Mouse (Mus musculus): Measurements from ENCODE around the gene Cd52. TPM values are rescaled to one million over a fixed set of nuclear protein-coding genes. Genes with fewer than 3 reads are reported as not detected.
A peak's percentile ranks its signal among the peaks of the same experiment; 100 is the strongest.

Cd52 gene
- polyA plus RNA-seq, 1 experiment from 2014 or later, result 4.5 TPM

DNA sequence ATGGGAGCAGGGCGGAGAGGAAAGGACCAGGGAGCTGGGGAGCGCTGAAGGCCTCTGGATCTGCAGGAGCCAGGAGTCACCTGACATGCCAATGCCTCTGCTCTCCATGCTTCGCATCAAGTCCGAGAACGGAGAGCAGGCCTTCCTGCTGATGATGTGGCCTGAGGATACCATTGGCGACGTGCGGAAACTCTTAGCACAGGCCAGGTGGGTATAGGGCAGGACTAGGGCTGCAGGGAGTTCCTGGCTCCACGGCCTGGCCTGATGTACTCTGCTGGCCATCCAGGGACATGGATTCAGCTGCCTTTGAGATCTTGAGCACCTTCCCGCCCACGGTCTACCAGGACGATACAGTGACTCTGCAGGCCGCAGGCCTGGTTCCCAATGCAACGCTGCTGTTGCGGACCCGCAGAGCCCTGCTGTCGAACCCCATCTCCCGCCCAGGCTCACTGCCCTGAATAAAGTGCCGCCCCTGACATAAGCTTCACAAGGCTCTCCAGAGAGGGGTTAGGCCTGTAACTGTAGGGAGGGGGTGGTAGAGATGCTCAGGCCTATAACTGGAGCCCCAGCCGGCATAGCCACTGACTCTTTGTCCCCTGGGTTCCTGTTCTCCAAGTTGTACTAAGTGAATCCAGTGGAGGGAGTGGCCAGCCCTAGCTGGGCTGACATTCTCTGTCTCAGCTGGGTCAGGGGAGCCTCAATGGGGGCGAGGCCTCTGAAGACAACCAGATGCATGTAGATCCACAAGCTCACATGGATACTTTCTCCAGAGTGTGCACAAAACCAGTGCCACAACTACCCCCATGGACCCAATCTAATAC is 31.6 kb upstream of the Cd52 start:
- H3K36me3 ChIP-seq (replicated peaks), result peaks cover 35% of the 10 kb centered on the region
- no peak for DNase-seq (ENCODE audit: low spot score)
- peaks cover 66% of the 10 kb centered on the region for H3K4me1 ChIP-seq
- H3K9me3 ChIP-seq, result no peaks in the 10 kb centered on the region
- 0 out of 2 replicates have a peak overlapping the region, but pooled peaks have one; percentile 1 for H3K27ac ChIP-seq (replicated peaks)
- peak overlapping the region; percentile 92; the same call in 1 of the 2 replicates for H3K4me3 ChIP-seq
- 0 out of 2 replicates have a peak, but pooled peaks cover 4% of the 10 kb centered on the region for H3K27me3 ChIP-seq (replicated peaks; ENCODE audit: low read depth, poor library complexity, severe bottlenecking)
- 86% methylated on average over 21 of the region's 21 CpGs for WGBS

DNA sequence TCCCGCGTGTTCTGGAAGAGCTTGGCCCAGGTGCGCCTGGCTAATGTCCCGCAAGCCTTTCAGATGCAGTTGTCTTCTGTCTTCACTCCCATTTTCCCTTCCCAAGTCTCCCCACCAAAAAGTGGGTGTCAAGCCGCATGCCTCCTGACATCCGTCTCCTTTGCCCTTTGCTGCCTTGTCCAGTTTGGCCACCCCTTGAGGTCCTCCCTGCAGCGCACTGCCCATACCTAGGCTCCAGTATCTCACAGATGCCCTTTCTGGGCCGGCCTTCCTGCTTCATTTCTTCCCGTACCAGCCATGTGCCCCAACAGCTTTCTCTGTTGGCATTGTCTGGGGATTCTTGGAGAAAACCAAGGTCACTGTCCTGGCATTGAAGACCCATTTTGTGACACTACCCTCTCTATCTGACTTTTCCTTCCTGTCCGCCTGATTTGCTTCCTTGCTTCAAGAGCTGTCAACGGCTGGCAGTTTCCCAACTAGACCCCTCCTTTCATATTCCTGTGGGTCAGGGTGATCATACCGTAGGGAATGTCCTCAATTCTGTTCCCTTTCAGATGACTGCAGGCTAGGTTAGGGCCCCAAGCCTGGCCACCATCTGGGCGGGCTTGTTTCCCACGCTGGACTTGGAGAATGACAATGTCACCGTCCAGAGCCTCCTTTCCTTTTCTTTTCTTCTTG is 30.6 kb upstream of the Cd52 start:
- Histone ChIP-seq H3K36me3 (replicated peaks) (peaks cover 26% of the 10 kb centered on the region), H3K27me3 (replicated peaks; ENCODE audit: low read depth, poor library complexity, severe bottlenecking) (0 out of 2 replicates have a peak, but pooled peaks cover 4% of the 10 kb centered on the region), H3K27ac (replicated peaks) (no peak overlapping the region), H3K4me3 (no peak overlapping the region), H3K9me3 (no peaks in the 10 kb centered on the region), H3K4me1 (peaks cover 73% of the 10 kb centered on the region)
- DNase-seq (ENCODE audit: low spot score), result no peak
- WGBS, result 91% methylated on average over 15 of the region's 15 CpGs

DNA sequence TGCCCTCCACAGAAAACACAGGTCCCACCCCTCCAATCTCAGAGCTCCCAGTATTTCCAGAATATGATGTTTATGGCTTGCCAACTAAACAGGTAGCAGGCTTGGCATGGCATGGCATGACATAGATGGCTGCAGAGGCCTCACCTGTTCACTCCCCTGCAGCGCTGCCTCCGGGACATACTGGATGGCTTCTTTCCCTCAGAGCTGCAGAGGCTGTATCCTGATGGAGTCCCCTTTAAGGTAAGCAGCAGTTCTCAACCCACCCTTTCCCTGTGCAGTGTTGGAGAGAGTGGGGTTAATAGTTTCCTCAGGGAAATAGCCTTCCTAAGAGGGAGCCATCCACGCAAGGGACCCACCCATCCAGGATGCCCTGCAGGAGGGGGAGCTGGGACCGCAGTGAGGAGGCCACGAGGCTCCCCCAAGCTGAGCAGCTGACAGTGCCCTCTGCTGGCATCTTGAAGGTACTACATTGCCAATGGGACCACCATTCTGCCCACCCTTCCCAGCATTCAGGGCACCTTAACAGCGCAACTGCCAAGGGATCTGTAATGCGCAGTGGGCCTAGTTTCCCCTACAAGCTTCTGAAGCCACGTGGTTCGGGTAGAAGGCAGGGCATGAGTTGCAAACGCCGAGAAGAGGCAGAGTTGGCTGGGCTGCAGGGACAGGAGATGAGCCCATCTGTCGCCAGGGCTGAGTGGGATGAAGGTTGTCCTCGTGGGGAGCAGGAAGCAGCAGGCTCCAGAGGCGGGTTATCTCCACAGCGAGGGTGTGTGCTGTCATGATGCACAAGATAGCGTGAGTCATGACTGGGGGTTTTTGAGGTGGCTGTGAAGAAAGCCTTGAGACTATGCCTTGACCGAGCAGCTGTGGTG is 29.0 kb upstream of the Cd52 start:
- H3K4me3 ChIP-seq, result peak overlapping the region; percentile 16; the same call in 1 of the 2 replicates
- 0 out of 2 replicates have a peak, but pooled peaks cover 4% of the 10 kb centered on the region for H3K27me3 ChIP-seq (replicated peaks; ENCODE audit: low read depth, poor library complexity, severe bottlenecking)
- no peaks in the 10 kb centered on the region for H3K9me3 ChIP-seq
- 28% methylated on average over 17 of the region's 17 CpGs for WGBS
- H3K27ac ChIP-seq (replicated peaks), result peak overlapping the region; percentile 15; the same call in 1 of the 2 replicates
- peaks cover 22% of the 10 kb centered on the region for H3K36me3 ChIP-seq (replicated peaks)
- peak; percentile 71 for DNase-seq (ENCODE audit: low spot score)
- peaks cover 75% of the 10 kb centered on the region for H3K4me1 ChIP-seq

DNA sequence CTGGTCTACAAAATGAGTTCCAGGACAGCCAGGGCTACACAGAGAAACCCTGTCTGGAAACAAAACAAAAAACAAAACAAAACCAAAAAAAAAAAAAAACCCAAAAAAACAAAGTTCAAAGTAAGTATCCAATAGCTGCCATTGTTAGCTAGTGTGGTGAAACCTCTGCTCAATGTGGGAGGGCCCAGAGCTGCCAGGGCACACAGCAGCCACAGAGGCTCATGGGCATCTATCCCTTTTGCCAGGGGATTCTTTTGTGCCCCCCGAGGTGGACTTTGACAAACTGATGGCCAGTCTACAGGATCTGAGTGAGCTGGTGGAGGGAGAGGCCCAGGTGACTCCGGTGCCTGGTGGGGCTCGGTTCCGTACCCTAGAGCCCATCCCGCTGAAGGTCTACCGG is 28.3 kb upstream of the Cd52 start:
- Histone ChIP-seq H3K9me3 (no peaks in the 10 kb centered on the region), H3K36me3 (replicated peaks) (peaks cover 22% of the 10 kb centered on the region), H3K4me3 (no peak overlapping the region), H3K27ac (replicated peaks) (no peak overlapping the region), H3K27me3 (replicated peaks; ENCODE audit: low read depth, poor library complexity, severe bottlenecking) (0 out of 2 replicates have a peak, but pooled peaks cover 4% of the 10 kb centered on the region), H3K4me1 (peaks cover 75% of the 10 kb centered on the region)
- DNase-seq (ENCODE audit: low spot score), result no peak
- 95% methylated on average over 6 of the region's 6 CpGs for WGBS

DNA sequence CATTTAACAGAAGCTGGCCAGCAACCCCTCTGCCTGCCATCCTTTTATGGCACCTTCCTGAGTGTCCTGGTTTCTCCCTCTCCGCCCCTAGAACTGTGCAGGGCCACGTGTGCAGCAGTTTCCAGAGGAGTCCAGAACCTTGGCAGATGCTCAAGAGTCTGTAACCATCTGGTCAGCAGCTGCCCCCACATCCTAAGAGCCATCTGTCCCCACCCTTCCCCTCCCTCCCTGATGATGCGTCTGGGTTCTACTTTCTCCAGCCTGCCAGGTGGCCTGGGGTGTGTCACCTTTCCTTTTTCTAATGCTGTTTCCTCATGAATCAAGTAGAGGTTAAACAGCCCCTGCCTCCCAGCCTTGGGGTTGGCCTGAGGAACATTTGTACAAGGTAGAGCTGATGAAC is 27.4 kb upstream of the Cd52 start:
- DNase-seq (ENCODE audit: low spot score), result no peak
- whole genome bisulfite sequencing, result 56% methylated on average over 3 of the region's 3 CpGs
- H3K27me3 ChIP-seq (replicated peaks; ENCODE audit: low read depth, poor library complexity, severe bottlenecking), result 0 out of 2 replicates have a peak, but pooled peaks cover 4% of the 10 kb centered on the region
- no peak overlapping the region for H3K27ac ChIP-seq (replicated peaks)
- H3K4me3 ChIP-seq, result no peak overlapping the region
- no peaks in the 10 kb centered on the region for H3K9me3 ChIP-seq
- H3K4me1 ChIP-seq, result peaks cover 70% of the 10 kb centered on the region
- H3K36me3 ChIP-seq (replicated peaks), result peaks cover 21% of the 10 kb centered on the region

DNA sequence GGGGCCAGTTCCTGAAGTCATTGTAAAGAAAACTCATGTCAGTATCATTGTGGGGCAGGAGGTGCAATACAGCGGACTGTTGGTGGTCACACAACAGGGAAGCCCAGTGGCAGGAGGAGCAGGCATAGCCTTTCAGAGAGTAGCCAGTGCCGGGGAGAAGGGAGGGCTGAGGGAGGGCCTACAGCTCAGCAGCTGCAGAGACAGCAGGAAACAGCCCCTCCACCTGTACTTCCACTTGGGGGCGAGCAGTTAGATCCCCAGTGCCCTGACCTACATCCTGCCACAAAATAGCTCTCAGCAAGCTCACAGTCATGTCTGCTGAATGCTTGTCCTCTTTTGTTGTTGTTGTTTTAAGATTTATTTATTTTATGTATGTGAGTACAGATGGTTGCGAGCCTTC is 26.7 kb upstream of the Cd52 start:
- H3K27ac ChIP-seq (replicated peaks), result no peak overlapping the region
- H3K27me3 ChIP-seq (replicated peaks; ENCODE audit: low read depth, poor library complexity, severe bottlenecking), result 0 out of 2 replicates have a peak, but pooled peaks cover 4% of the 10 kb centered on the region
- H3K4me1 ChIP-seq, result peaks cover 63% of the 10 kb centered on the region
- WGBS, result 52% methylated on average over 4 of the region's 4 CpGs
- peaks cover 14% of the 10 kb centered on the region; the same call in 1 of the 2 replicates for H3K36me3 ChIP-seq (replicated peaks)
- no peak for DNase-seq (ENCODE audit: low spot score)
- no peak overlapping the region for H3K4me3 ChIP-seq
- no peaks in the 10 kb centered on the region for H3K9me3 ChIP-seq

DNA sequence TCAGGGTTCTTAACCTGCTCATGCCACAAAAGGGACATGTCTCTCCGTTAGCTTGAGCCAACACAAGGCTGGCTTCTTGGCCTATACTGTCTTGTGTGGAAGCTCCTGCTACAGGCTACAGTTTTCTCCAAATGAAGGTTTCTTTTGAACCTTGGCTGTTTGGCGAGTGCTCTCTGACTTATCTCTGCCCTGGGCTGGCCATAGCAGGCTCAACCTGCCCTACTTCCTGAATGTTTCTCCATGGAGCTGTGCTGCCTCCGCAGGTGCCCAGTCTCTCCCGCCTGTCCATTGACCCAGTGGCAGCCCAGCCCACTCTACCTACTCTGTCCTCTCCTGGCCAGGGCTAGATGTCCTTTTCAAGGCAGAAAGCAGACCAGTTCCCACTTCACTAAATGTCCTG is 26.0 kb upstream of the Cd52 start:
- no peak for DNase-seq (ENCODE audit: low spot score)
- 84% methylated on average over 4 of the region's 4 CpGs for WGBS
- no peak overlapping the region for H3K27ac ChIP-seq (replicated peaks)
- H3K36me3 ChIP-seq (replicated peaks), result peaks cover 8% of the 10 kb centered on the region; the same call in 1 of the 2 replicates
- no peak overlapping the region for H3K4me3 ChIP-seq
- H3K27me3 ChIP-seq (replicated peaks; ENCODE audit: low read depth, poor library complexity, severe bottlenecking), result 0 out of 2 replicates have a peak, but pooled peaks cover 4% of the 10 kb centered on the region
- peaks cover 61% of the 10 kb centered on the region for H3K4me1 ChIP-seq
- H3K9me3 ChIP-seq, result no peaks in the 10 kb centered on the region

DNA sequence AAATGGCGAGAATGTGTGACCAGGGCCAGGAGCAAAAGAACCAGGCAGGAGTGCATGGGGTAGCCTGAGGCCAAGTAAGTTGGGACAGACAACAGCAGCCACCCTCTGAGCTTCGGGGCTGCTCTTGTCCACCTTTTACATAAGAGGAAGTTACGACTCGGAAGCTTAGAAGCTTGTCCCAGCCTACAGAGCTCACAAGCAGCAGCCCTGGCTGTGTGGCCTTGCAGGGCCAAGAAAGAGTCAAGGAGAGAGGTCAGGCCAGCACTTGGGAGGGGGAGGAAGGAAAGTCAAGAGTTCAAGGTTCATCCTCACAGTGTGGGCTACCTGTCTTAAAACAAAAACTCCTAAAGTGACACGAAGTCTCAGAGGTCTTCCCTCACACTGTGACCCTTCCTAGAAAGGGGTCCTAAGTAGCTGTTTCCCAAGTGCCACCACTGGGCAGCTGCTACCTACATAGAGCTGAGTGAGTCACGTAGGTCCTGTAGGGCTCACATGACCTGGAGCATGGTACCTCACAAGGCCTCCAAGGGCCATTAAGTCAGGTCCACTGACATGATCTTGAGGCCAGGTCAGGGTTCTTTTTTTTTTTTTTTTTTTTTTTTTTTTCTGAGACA is 25.4 kb upstream of the Cd52 start:
- 74% methylated on average over 6 of the region's 6 CpGs for WGBS
- Histone ChIP-seq H3K4me3 (no peak overlapping the region), H3K4me1 (peaks cover 67% of the 10 kb centered on the region), H3K9me3 (no peaks in the 10 kb centered on the region), H3K36me3 (replicated peaks) (peaks cover 2% of the 10 kb centered on the region; the same call in 1 of the 2 replicates), H3K27me3 (replicated peaks; ENCODE audit: low read depth, poor library complexity, severe bottlenecking) (0 out of 2 replicates have a peak, but pooled peaks cover 4% of the 10 kb centered on the region), H3K27ac (replicated peaks) (0 out of 2 replicates have a peak overlapping the region, but pooled peaks have one; percentile 51)
- DNase-seq (ENCODE audit: low spot score), result no peak

DNA sequence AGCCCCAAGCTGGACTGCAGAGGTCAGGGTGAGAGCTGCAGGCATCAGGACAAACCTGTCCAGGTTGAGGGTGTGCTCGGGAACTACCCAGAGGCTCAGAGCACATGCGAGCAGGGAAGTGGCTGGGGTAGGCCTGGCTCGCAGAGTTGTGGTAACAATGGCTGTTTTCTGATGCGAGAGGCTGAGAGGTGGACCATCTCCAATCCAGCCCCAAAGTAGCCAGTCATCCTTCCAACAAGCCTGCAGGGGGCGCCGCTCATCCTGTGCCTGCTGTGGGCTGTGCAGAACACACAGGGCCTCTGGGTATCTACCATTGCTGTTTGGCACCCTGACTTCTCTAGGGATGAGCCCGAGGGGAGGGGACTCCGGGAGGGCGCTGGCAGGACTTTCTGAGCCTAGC is 24.8 kb upstream of the Cd52 start:
- Histone ChIP-seq H3K4me3 (no peak overlapping the region), H3K4me1 (peaks cover 62% of the 10 kb centered on the region), H3K27me3 (replicated peaks; ENCODE audit: low read depth, poor library complexity, severe bottlenecking) (no peaks in the 10 kb centered on the region), H3K36me3 (replicated peaks) (no peaks in the 10 kb centered on the region), H3K9me3 (no peaks in the 10 kb centered on the region), H3K27ac (replicated peaks) (peak overlapping the region; percentile 51; the same call in 1 of the 2 replicates)
- WGBS, result 66% methylated on average over 9 of the region's 9 CpGs
- peak; percentile 55 for DNase-seq (ENCODE audit: low spot score)

DNA sequence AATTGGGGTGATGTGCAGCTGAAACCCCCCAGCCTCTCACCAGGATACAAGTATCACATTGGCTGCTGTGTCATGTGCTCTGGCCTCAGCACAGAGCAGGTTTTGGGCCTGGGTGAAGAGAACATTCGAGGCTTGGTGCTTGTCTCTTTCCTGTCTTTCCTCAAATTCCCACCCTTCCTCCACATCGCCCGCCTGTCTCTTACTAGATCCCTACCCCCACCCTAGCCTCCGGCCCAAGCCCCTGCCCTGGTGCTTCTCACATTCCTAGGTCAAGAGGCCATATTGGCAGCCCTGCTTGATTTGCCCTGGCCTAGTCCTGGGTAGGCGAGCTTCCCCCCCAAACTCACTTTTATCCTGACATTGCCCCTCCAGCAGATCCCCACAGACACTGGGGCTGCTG is 24.2 kb upstream of the Cd52 start:
- Histone ChIP-seq H3K9me3 (no peaks in the 10 kb centered on the region), H3K27ac (replicated peaks) (peak overlapping the region; percentile 51; the same call in 1 of the 2 replicates), H3K36me3 (replicated peaks) (no peaks in the 10 kb centered on the region), H3K4me3 (no peak overlapping the region), H3K27me3 (replicated peaks; ENCODE audit: low read depth, poor library complexity, severe bottlenecking) (no peaks in the 10 kb centered on the region), H3K4me1 (peaks cover 56% of the 10 kb centered on the region)
- DNase-seq (ENCODE audit: low spot score), result no peak
- WGBS, result 52% methylated on average over 5 of the region's 5 CpGs

DNA sequence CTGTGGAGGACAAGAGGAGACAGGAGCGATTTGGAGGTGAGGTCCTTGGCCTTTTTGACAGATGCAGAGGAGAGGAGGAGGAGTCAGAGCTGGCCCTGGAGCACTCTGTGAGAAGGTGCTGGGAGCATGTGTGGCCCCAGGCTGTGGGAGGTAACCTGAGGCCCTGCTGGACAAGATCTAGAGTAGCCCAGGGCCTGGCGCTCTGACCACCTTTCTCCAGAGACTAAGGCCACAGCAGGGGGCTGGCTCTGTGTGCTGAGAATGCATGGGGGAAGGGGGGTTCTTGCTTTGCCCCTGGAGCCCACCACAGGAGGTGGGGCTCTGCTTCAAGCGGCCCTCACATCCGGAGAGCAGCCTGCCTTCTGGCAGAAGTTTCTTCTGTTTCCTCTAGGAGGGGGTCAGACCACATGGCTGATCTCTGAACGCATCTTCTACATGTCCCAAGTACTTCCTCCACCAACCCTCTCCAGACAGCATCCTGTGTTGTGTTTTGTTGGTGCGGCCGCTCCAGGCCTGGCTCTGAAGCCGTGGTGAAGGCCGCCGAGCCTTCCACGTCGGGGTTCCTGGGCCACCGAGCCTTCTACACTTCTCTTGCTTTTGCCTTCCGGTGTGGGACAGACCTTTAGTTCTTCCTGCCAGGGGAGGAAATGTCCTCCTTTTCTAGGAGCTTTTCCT is 23.4 kb upstream of the Cd52 start:
- 76% methylated on average over 14 of the region's 14 CpGs for WGBS
- Histone ChIP-seq H3K4me3 (no peak overlapping the region), H3K27ac (replicated peaks) (peak overlapping the region; percentile 10), H3K27me3 (replicated peaks; ENCODE audit: low read depth, poor library complexity, severe bottlenecking) (no peaks in the 10 kb centered on the region), H3K9me3 (no peaks in the 10 kb centered on the region), H3K36me3 (replicated peaks) (no peaks in the 10 kb centered on the region), H3K4me1 (peaks cover 59% of the 10 kb centered on the region)
- DNase-seq (ENCODE audit: low spot score), result no peak

Data from embryonic facial prominence, embryonic 10.5 days (tissue).